Mouse (Mus musculus) v-Abl transformed pro-B cells (cell line): Measurements from ENCODE around the gene Cradd.

ENCODE experiments used
- in situ Hi-C, 2 experiments: fragments of 400-800 bp; cut with MboI; formaldehyde crosslinking; loops; one replicate each; pipeline ENCODE4 v1.15.1; 2025; ENCODE audit not compliant: unreplicated experiment in 2 of 2

Gene Cradd

GRCm38 (mm10) chr10:95147136-95147901 is 176.6 kb downstream of the Cradd start:
- in situ Hi-C loops = no loop called here

- in situ Hi-C loops = no loop called here
These were observed 177.4 kb downstream of the Cradd start for GRCm38 (mm10) chr10:95146491-95146890.

GRCm38 (mm10) chr10:95145204-95145926 is 178.6 kb downstream of the Cradd start:
- in situ Hi-C loops = no loop called here

GRCm38 (mm10) chr10:95144414-95145130 is 179.4 kb downstream of the Cradd start:
- in situ Hi-C loops = no loop called here

GRCm38 (mm10) chr10:95143446-95144114 is 180.4 kb downstream of the Cradd start:
- in situ Hi-C loops = no loop called here

- in situ Hi-C loops = no loop called here
These were observed 181.0 kb downstream of the Cradd start for GRCm38 (mm10) chr10:95142844-95143435.

GRCm38 (mm10) chr10:95141075-95141474 is 182.9 kb downstream of the Cradd start:
- in situ Hi-C loops = no loop called here

- in situ Hi-C loops = no loop called here
These were observed 183.7 kb downstream of the Cradd start for GRCm38 (mm10) chr10:95140191-95140590.

GRCm38 (mm10) chr10:95139645-95140044 is 184.3 kb downstream of the Cradd start:
- in situ Hi-C loops = no loop called here

GRCm38 (mm10) chr10:95133057-95133456 is 190.9 kb downstream of the Cradd start:
- in situ Hi-C loops = no loop called here
